ENCODE assay signal across 15 mouse cellular contexts in genomic region chr7:79054111-79054510, GRCm38 (mm10). TPM values are rescaled to one million over a fixed set of nuclear protein-coding genes. Genes with fewer than 3 reads are reported as not detected.
DNase-seq lines count a peak whose midpoint lies in the region; ATAC-seq and TF ChIP-seq lines count a peak whose summit lies in the region.
"Had no signal": no experiment of that assay in that cellular context is flagged by ENCODE, and none has a peak within 500 bp of the region (broad histone marks: within the 10 kb centered on the region; RNA-seq: fewer than 3 reads in every experiment).

No protein-coding gene starts in this region.

- H3K4me2 ChIP-seq in kidney, embryonic 14.5 days (replicated peaks; ENCODE audit: low read depth, low read length), result no peak overlapping the region
- peak overlapping the region; percentile 92; the same call in 1 of the 2 replicates for H3K4me2 ChIP-seq in hindbrain, postnatal 0 days (ENCODE audit: low read depth, low read length)

- peak overlapping the region; percentile 45; the same call in 1 of the 2 replicates for H3K4me3 ChIP-seq in kidney, embryonic 14.5 days (ENCODE audit: low read length)
- peak overlapping the region; percentile 50; the same call in 1 of the 2 replicates for H3K4me3 ChIP-seq in hindbrain, postnatal 0 days (ENCODE audit: low read length)
- H3K4me3 ChIP-seq: myocyte had no signal

- peaks cover 55% of the 10 kb centered on the region for H3K27me3 ChIP-seq in kidney, embryonic 14.5 days (ENCODE audit: control insufficient read depth, insufficient read depth, low read length)
- H3K27me3 ChIP-seq in hindbrain, postnatal 0 days (ENCODE audit: insufficient read depth, low read length), result peaks cover 32% of the 10 kb centered on the region

- H3K27ac ChIP-seq in kidney, embryonic 14.5 days (ENCODE audit: low read depth, low read length), result no peak overlapping the region
- H3K27ac ChIP-seq in hindbrain, postnatal 0 days, result no peak overlapping the region
- H3K27ac ChIP-seq: layer of hippocampus, adult 2 months had no signal

- peak; percentile 14 for DNase-seq in embryo, embryonic 10.5 days (ENCODE audit: low spot score)
- no peak for DNase-seq in embryo, embryonic 10 days (ENCODE audit: low spot score)
- DNase-seq in kidney, adult 11 months, result no peak
- DNase-seq in hindbrain, postnatal 0 days (ENCODE audit: low spot score), result no peak
- peak; percentile 18 for DNase-seq in neural tube, embryonic 10.5 days (ENCODE audit: extremely low spot score, low spot score)
- DNase-seq in adrenal gland, postnatal 4 days (ENCODE audit: low spot score in 2 of 2), result no peak
- DNase-seq in cerebellum, postnatal 25 days, result no peak
- DNase-seq: cerebellum, adult 9-11 months; gastrocnemius, postnatal 36 days; kidney, adult 18-20 months; left cerebral cortex, postnatal 4 days; lung, postnatal 36 days had no signal

- TF ChIP-seq CTCF in hindbrain, postnatal 0 days (IDR thresholded peaks at IDR 0.05; ENCODE audit: low read depth), result no peak

- H3K4me1 ChIP-seq in kidney, embryonic 14.5 days (ENCODE audit: control insufficient read depth, insufficient read depth, low read length), result peaks cover 3% of the 10 kb centered on the region; the same call in 1 of the 2 replicates
- no peaks in the 10 kb centered on the region for H3K4me1 ChIP-seq in hindbrain, postnatal 0 days (ENCODE audit: insufficient read depth, low read length)

- H3K36me3 ChIP-seq in kidney, embryonic 14.5 days (ENCODE audit: control insufficient read depth, insufficient read depth, low read length), result no peaks in the 10 kb centered on the region
- no peaks in the 10 kb centered on the region for H3K36me3 ChIP-seq in hindbrain, postnatal 0 days (ENCODE audit: insufficient read depth, low read length)

- no peak overlapping the region for H3K9ac ChIP-seq in kidney, embryonic 14.5 days (ENCODE audit: low read depth, low read length)
- H3K9ac ChIP-seq in hindbrain, postnatal 0 days (replicated peaks; ENCODE audit: low read length), result no peak overlapping the region

- no peaks in the 10 kb centered on the region for H3K9me3 ChIP-seq in kidney, embryonic 14.5 days (ENCODE audit: control insufficient read depth, low read length)
- H3K9me3 ChIP-seq in hindbrain, postnatal 0 days (ENCODE audit: low read length), result no peaks in the 10 kb centered on the region

- WGBS in kidney, embryonic 14.5 days, result 15% methylated on average over 13 of the region's 13 CpGs
- WGBS in hindbrain, postnatal 0 days, result 10% methylated on average over 13 of the region's 13 CpGs

- ATAC-seq in kidney, embryonic 14.5 days (ENCODE audit: low FRiP score, low TSS enrichment), result no peak
- ATAC-seq in hindbrain, postnatal 0 days, result no peak

RNA-seq across cellular contexts. Expression of gene Acan, which starts 0.8 kb away (rescaled TPM):
- 0.07 and 0.43 TPM in 2 replicates for polyA plus RNA-seq in kidney, embryonic 14.5 days (2014; fragmentation: Nextera tagmentation; extraction: Ambion mirVana)
- total RNA-seq in hindbrain, postnatal 0 days (2014; rRNA removed), result 3.2 and 3.8 TPM in 2 replicates
- 0.42 and 0.51 TPM in 2 replicates for polyA plus RNA-seq in hindbrain, postnatal 0 days (2015; fragmentation: Nextera tagmentation; extraction: Ambion mirVana)
- total RNA-seq in adrenal gland, postnatal 4 days (2021), result 1 to 10 TPM in 1 of 2 experiments, under 1 TPM in 1; 0.50 to 1.6 TPM
- polyA plus RNA-seq: myocyte had no signal

Comparison
In these comparisons a context has a peak if more than half of its experiments do, and no peak if none do; other contexts are left out.
1. DNase-seq: peak in embryo, embryonic 10.5 days (single experiment) and neural tube, embryonic 10.5 days (single experiment); none in embryo, embryonic 10 days (single experiment), kidney, adult 11 months (single experiment), hindbrain, postnatal 0 days (single experiment), adrenal gland, postnatal 4 days (0 of 2) and cerebellum, postnatal 25 days (0 of 2).